Mouse (Mus musculus) kidney, adult 2 months (tissue): ENCODE measurements at regions not wholly inside any gene's neighbourhood (a gene's known extent, or its start where the extent isn't known, plus 50 kb on each side); places are given as distances from the start of the nearest gene placed in this dataset.
"Not testable (repeated sequence)": the region's sequence is repeated elsewhere in the genome, so short reads cannot be mapped to it uniquely, and the experiment has no call there.

Source experiments
- DNase-seq: peaks from one replicate; pipeline ENCODE4 v3.0.0; 2021
- H3K27ac ChIP-seq: fragments of 200-500 bp; 2 replicates; pipeline ENCODE4 v1.5.1; 2012; ENCODE audit warnings: low read depth, low read length, control low read depth, inconsistent platforms; ENCODE audit not compliant: insufficient read depth
- H3K27me3 ChIP-seq: fragments of 200-500 bp; replicated peaks from 2 replicates; pipeline ENCODE4 v1.6.1; 2012; ENCODE audit warnings: mild to moderate bottlenecking, moderate library complexity, low read length, inconsistent platforms; ENCODE audit not compliant: control insufficient read depth, insufficient read depth
- H3K36me3 ChIP-seq: fragments of 200-500 bp; 2 replicates; pipeline ENCODE4 v1.6.1; 2012; ENCODE audit warnings: mild to moderate bottlenecking, moderate library complexity, low read length, inconsistent platforms; ENCODE audit not compliant: control insufficient read depth, insufficient read depth
- H3K4me1 ChIP-seq: fragments of 200-500 bp; 2 replicates; pipeline ENCODE4 v1.6.1; 2011; ENCODE audit warnings: low read length; ENCODE audit not compliant: control insufficient read depth, insufficient read depth
- H3K4me3 ChIP-seq: fragments of 200-500 bp; 2 replicates; pipeline ENCODE4 v1.5.1; 2011; ENCODE audit warnings: mild to moderate bottlenecking, low read depth, low read length, control low read depth; ENCODE audit not compliant: insufficient read depth
- CTCF ChIP-seq: fragments of 200-500 bp; conservative IDR thresholded peaks from 2 replicates; pipeline ENCODE4 v1.5.1; 2011; ENCODE audit warnings: low read depth, mild to moderate bottlenecking, control low read depth, low read length, moderate library complexity, mixed read lengths; ENCODE audit not compliant: insufficient read depth, insufficient read length
- POLR2A ChIP-seq: fragments of 200-500 bp; IDR thresholded peaks from one replicate; pipeline ENCODE4 v1.6.1; 2011; ENCODE audit warnings: low read depth, low read length, control low read depth
- WGBS: fragments of 180-500 bp; shearing (Covaris S2); methylation state at CpG from one replicate; pipeline ENCODE4 v1.1.7; 2018; 5-methylcytosine and 5-hydroxymethylcytosine counted together

DNA sequence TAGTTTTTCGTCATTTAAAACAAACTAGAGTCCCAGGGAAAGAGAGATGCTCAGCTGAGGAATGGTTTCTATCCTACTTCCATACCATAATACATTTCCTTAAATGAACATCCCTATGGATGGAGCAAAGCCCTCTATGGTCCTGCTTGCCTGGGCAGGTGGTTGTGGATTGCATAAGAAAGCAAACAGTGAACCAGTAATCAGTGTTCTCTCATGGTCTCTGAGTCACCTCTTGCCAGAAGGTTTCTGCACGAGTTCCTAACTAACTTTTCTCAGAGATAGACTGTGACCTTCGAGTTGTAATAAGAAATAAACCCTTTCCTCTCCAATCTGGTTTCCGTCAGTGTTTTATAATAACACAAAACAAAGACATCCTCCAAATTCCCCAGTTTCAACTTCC lies 62.9 kb upstream of the Bet1 start:
- H3K27ac ChIP-seq = no peak overlapping the region
- DNase-seq = no peak
- WGBS = 63% methylated on average over 4 of the region's 4 CpGs
- H3K36me3 ChIP-seq = no peaks in the 10 kb centered on the region
- TF ChIP-seq CTCF = no peak
- TF ChIP-seq POLR2A = no peak
- H3K4me3 ChIP-seq = no peak overlapping the region
- no peaks in the 10 kb centered on the region for H3K27me3 ChIP-seq
- H3K4me1 ChIP-seq = no peaks in the 10 kb centered on the region

- H3K36me3 ChIP-seq = no peaks in the 10 kb centered on the region
- 75% methylated on average over 2 of the region's 2 CpGs for WGBS
- no peak for TF ChIP-seq POLR2A
- no peak for TF ChIP-seq CTCF
Observed at GRCm38 (mm10) chr6:4158293-4158692, 71.5 kb upstream of the Bet1 start.

GRCm38 (mm10) chr6:4163733-4164132 lies 77.0 kb upstream of the Bet1 start:
- Histone ChIP-seq H3K36me3 (no peaks in the 10 kb centered on the region), H3K4me3 (no peak overlapping the region), H3K27ac (no peak overlapping the region), H3K27me3 (no peaks in the 10 kb centered on the region), H3K4me1 (no peaks in the 10 kb centered on the region)
- 61% methylated on average over 1 of the region's 1 CpGs for WGBS
- TF ChIP-seq CTCF (no peak), POLR2A (no peak)
- DNase-seq = no peak

More at GRCm38 (mm10) chr6:4158293-4158692, 71.5 kb upstream of the Bet1 start:
- Histone ChIP-seq H3K4me1 (no peaks in the 10 kb centered on the region), H3K27me3 (no peaks in the 10 kb centered on the region), H3K27ac (no peak overlapping the region), H3K4me3 (no peak overlapping the region)
- DNase-seq = no peak

DNA sequence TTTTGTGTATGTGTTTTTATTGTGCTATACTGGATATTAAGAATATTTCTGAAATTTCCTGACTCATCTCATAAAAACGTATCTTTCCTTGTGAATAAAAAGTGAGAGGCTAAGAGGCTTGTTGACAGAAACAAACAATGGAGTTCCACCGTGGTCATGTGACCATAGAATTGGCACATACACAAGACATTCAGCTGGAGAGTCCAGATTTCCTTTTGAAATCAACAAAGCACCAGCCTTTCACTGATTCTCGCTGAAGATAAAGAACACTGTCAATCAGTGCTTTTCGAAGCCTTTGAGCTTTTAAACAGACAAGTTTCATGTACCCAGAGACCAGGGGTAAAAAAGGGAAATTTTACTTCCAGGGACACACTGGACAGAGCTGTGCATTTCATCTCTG lies 80.3 kb upstream of the Bet1 start:
- Histone ChIP-seq H3K4me1 (no peaks in the 10 kb centered on the region), H3K36me3 (no peaks in the 10 kb centered on the region), H3K27me3 (no peaks in the 10 kb centered on the region), H3K4me3 (no peak overlapping the region), H3K27ac (no peak overlapping the region)
- 70% methylated on average over 4 of the region's 4 CpGs for WGBS
- TF ChIP-seq POLR2A = no peak
- no peak for DNase-seq

- TF ChIP-seq CTCF (no peak), POLR2A (no peak)
- no peaks in the 10 kb centered on the region for H3K4me1 ChIP-seq
- H3K36me3 ChIP-seq = no peaks in the 10 kb centered on the region
- no peaks in the 10 kb centered on the region for H3K27me3 ChIP-seq
- no peak overlapping the region for H3K27ac ChIP-seq
- DNase-seq = no peak
- H3K4me3 ChIP-seq = no peak overlapping the region
Observed at GRCm38 (mm10) chr6:4167757-4168156, 81.0 kb upstream of the Bet1 start.

- 49% methylated on average over 4 of the region's 4 CpGs for WGBS
- no peak overlapping the region for H3K27ac ChIP-seq
- no peaks in the 10 kb centered on the region for H3K36me3 ChIP-seq
- no peaks in the 10 kb centered on the region for H3K4me1 ChIP-seq
- no peaks in the 10 kb centered on the region for H3K27me3 ChIP-seq
- DNase-seq = no peak
- H3K4me3 ChIP-seq = no peak overlapping the region
- no peak for TF ChIP-seq CTCF
- no peak for TF ChIP-seq POLR2A
Observed at GRCm38 (mm10) chr6:4171561-4171960, 84.8 kb upstream of the Bet1 start.

DNA sequence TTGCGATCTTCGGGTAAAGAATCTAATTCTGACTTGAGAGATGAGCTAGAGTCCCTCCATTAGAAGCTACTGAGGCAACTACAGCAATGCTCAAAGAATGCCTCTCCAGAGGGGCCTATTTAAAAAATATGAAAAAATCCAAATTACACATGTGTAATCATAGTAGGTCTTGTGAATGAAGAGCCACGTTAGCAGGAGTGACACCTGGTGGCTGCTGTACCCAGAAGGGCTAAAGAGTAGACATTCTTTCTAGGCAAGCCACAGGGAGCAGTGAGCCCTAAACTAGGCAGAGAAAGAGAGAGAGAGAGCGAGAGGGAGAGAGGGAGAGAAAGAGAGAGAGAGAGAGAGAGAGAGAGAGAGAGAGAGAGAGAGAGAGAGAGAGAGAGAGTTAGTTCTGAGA lies 100.9 kb upstream of the Bet1 start:
- no peak overlapping the region for H3K4me3 ChIP-seq
- 75% methylated on average over 4 of the region's 4 CpGs for WGBS
- DNase-seq = no peak
- no peaks in the 10 kb centered on the region for H3K4me1 ChIP-seq
- H3K36me3 ChIP-seq = no peaks in the 10 kb centered on the region
- H3K27me3 ChIP-seq = no peaks in the 10 kb centered on the region
- H3K27ac ChIP-seq = no peak overlapping the region
- peak; percentile 17; the same call in 1 of the 2 replicates for TF ChIP-seq CTCF
- no peak for TF ChIP-seq POLR2A

- H3K27me3 ChIP-seq, H3K4me3 ChIP-seq, DNase-seq, H3K4me1 ChIP-seq, H3K27ac ChIP-seq, H3K36me3 ChIP-seq: not testable (repeated sequence)
- WGBS = 58% methylated on average over 5 of the region's 5 CpGs
Observed at GRCm38 (mm10) chr6:4190976-4191375, 104.2 kb upstream of the Bet1 start.
